Mouse (Mus musculus): Measurements from ENCODE around the gene Calr3. TPM values are rescaled to one million over a fixed set of nuclear protein-coding genes. Genes with fewer than 3 reads are reported as not detected.

Calr3 gene
- total and polyA plus RNA-seq, 3 experiments: 0.08 to 3.6 (median 0.87) TPM

- ATAC-seq (ENCODE audit: extremely low read depth, insufficient number of reproducible peaks, low FRiP score, poor library complexity, severe bottlenecking) (no peak), DNase-seq (ENCODE audit: low spot score) (no peak)
- H3K36me3 ChIP-seq (replicated peaks): peaks cover 97% of the 10 kb centered on the region
- TF ChIP-seq GATA1 (IDR thresholded peaks at IDR 0.05; ENCODE audit: borderline replicate concordance, low read length) (no peak), CTCF (IDR thresholded peaks at IDR 0.05; ENCODE audit: low read depth, low read length) (no peak), TAL1 (conservative IDR thresholded peaks at IDR 0.05; ENCODE audit: low read depth, low read length) (no peak), POLR2AphosphoS5 (IDR thresholded peaks at IDR 0.05; ENCODE audit: insufficient replicate concordance, low read depth, low read length) (no peak)
- H3K4me3 ChIP-seq (ENCODE audit: low read depth, low read length): no peak overlapping the region
- 0 out of 2 replicates have a peak, but pooled peaks cover 2% of the 10 kb centered on the region for H3K4me1 ChIP-seq (ENCODE audit: insufficient read depth, low read depth, low read length)
- no peaks in the 10 kb centered on the region for H3K27me3 ChIP-seq (ENCODE audit: insufficient read depth, low read length)
- no peaks in the 10 kb centered on the region for H3K9me3 ChIP-seq (replicated peaks)
Observed at GRCm38 (mm10) chr8:72376900-72377299, 66.8 kb downstream of the Calr3 start.

- H3K4me3 ChIP-seq (ENCODE audit: low read depth, low read length): no peak overlapping the region
- no peak for DNase-seq (ENCODE audit: low spot score)
- H3K4me1 ChIP-seq (ENCODE audit: insufficient read depth, low read depth, low read length): 0 out of 2 replicates have a peak, but pooled peaks cover 2% of the 10 kb centered on the region
- H3K36me3 ChIP-seq (replicated peaks): peaks cover 97% of the 10 kb centered on the region
- H3K27me3 ChIP-seq (ENCODE audit: insufficient read depth, low read length): no peaks in the 10 kb centered on the region
- H3K9me3 ChIP-seq (replicated peaks): no peaks in the 10 kb centered on the region
- TF ChIP-seq TAL1 (conservative IDR thresholded peaks at IDR 0.05; ENCODE audit: low read depth, low read length) (no peak), GATA1 (IDR thresholded peaks at IDR 0.05; ENCODE audit: borderline replicate concordance, low read length) (no peak), POLR2AphosphoS5 (IDR thresholded peaks at IDR 0.05; ENCODE audit: insufficient replicate concordance, low read depth, low read length) (no peak), CTCF (IDR thresholded peaks at IDR 0.05; ENCODE audit: low read depth, low read length) (no peak), GATA2 (IDR thresholded peaks at IDR 0.05; ENCODE audit: borderline replicate concordance, low read depth, low read length) (no peak)
- ATAC-seq (ENCODE audit: extremely low read depth, insufficient number of reproducible peaks, low FRiP score, poor library complexity, severe bottlenecking): no peak
Observed at GRCm38 (mm10) chr8:72376309-72376708, 67.4 kb downstream of the Calr3 start.

GRCm38 (mm10) chr8:72375161-72375560 is 68.5 kb downstream of the Calr3 start:
- no peaks in the 10 kb centered on the region for H3K27me3 ChIP-seq (ENCODE audit: insufficient read depth, low read length)
- DNase-seq (ENCODE audit: low spot score): no peak
- 0 out of 2 replicates have a peak, but pooled peaks cover 2% of the 10 kb centered on the region for H3K4me1 ChIP-seq (ENCODE audit: insufficient read depth, low read depth, low read length)
- peaks cover 95% of the 10 kb centered on the region for H3K36me3 ChIP-seq (replicated peaks)
- H3K9me3 ChIP-seq (replicated peaks): no peaks in the 10 kb centered on the region
- no peak for ATAC-seq (ENCODE audit: extremely low read depth, insufficient number of reproducible peaks, low FRiP score, poor library complexity, severe bottlenecking)
- no peak overlapping the region for H3K4me3 ChIP-seq (ENCODE audit: low read depth, low read length)
- TF ChIP-seq CTCF (IDR thresholded peaks at IDR 0.05; ENCODE audit: low read depth, low read length): no peak

Other genes with a start within 250 kb of the Calr3 start
- gene Cib3, start 231.0 kb downstream of the Calr3 start, total RNA-seq (2014; fragmentation: Nextera tagmentation): not detected in 2 replicates
- gene Cib3, start 231.0 kb downstream of the Calr3 start, total RNA-seq (2017): 0.23 TPM in 1 of 2 replicates, not detected in the other
- not detected in 2 replicates for gene Cib3, start 231.0 kb downstream of the Calr3 start, polyA plus RNA-seq (2012)
- not detected in 2 replicates for gene Gm11034, start 230.2 kb downstream of the Calr3 start, total RNA-seq (2014; fragmentation: Nextera tagmentation)
- not detected in 2 replicates for gene Gm11034, start 230.2 kb downstream of the Calr3 start, total RNA-seq (2017)
- not detected in 2 replicates for gene Gm11034, start 230.2 kb downstream of the Calr3 start, polyA plus RNA-seq (2012)
- gene Fam32a, start 224.1 kb downstream of the Calr3 start, total RNA-seq (2014; fragmentation: Nextera tagmentation): 17.1 and 20.7 TPM in 2 replicates
- gene Fam32a, start 224.1 kb downstream of the Calr3 start, total RNA-seq (2017): 32.7 and 34.8 TPM in 2 replicates
- gene Fam32a, start 224.1 kb downstream of the Calr3 start, polyA plus RNA-seq (2012): 49.4 and 50.9 TPM in 2 replicates
- 49.8 and 62.7 TPM in 2 replicates for gene Ap1m1, start 203.9 kb downstream of the Calr3 start, total RNA-seq (2014; fragmentation: Nextera tagmentation)
- gene Ap1m1, start 203.9 kb downstream of the Calr3 start, total RNA-seq (2017): 35.0 and 39.4 TPM in 2 replicates
- gene Ap1m1, start 203.9 kb downstream of the Calr3 start, polyA plus RNA-seq (2012): 93.8 and 98.3 TPM in 2 replicates
- 66.3 and 84.2 TPM in 2 replicates for gene Gm10282, start 138.6 kb downstream of the Calr3 start, total RNA-seq (2014; fragmentation: Nextera tagmentation)
- gene Gm10282, start 138.6 kb downstream of the Calr3 start, total RNA-seq (2017): 80.3 and 87.9 TPM in 2 replicates
- gene Gm10282, start 138.6 kb downstream of the Calr3 start, polyA plus RNA-seq (2012): 164 and 205 TPM in 2 replicates
- gene Klf2, start 124.8 kb downstream of the Calr3 start, total RNA-seq (2014; fragmentation: Nextera tagmentation): not detected in 2 replicates
- gene Klf2, start 124.8 kb downstream of the Calr3 start, total RNA-seq (2017): 0.11 and 0.12 TPM in 2 replicates
- 1.1 and 1.9 TPM in 2 replicates for gene Klf2, start 124.8 kb downstream of the Calr3 start, polyA plus RNA-seq (2012)
- gene Eps15l1, start 22.4 kb downstream of the Calr3 start, total RNA-seq (2014; fragmentation: Nextera tagmentation): 95.7 and 110 TPM in 2 replicates
- gene Eps15l1, start 22.4 kb downstream of the Calr3 start, total RNA-seq (2017): 31.9 and 37.2 TPM in 2 replicates
- gene Eps15l1, start 22.4 kb downstream of the Calr3 start, polyA plus RNA-seq (2012): 10.8 and 16.7 TPM in 2 replicates
- gene 1700030K09Rik, start within 50 bp of the Calr3 start, total RNA-seq (2014; fragmentation: Nextera tagmentation): 10.8 and 17.2 TPM in 2 replicates
- gene 1700030K09Rik, start within 50 bp of the Calr3 start, total RNA-seq (2017): 7.3 and 9.0 TPM in 2 replicates
- 3.9 and 5.0 TPM in 2 replicates for gene 1700030K09Rik, start within 50 bp of the Calr3 start, polyA plus RNA-seq (2012)
- gene Cherp, start 31.4 kb upstream of the Calr3 start, total RNA-seq (2014; fragmentation: Nextera tagmentation): 142 and 187 TPM in 2 replicates
- gene Cherp, start 31.4 kb upstream of the Calr3 start, total RNA-seq (2017): 11.0 and 16.2 TPM in 2 replicates
- 303 and 317 TPM in 2 replicates for gene Cherp, start 31.4 kb upstream of the Calr3 start, polyA plus RNA-seq (2012)
- 22.4 and 40.9 TPM in 2 replicates for gene Slc35e1, start 48.7 kb upstream of the Calr3 start, total RNA-seq (2014; fragmentation: Nextera tagmentation)
- gene Slc35e1, start 48.7 kb upstream of the Calr3 start, total RNA-seq (2017): 22.7 and 24.5 TPM in 2 replicates
- 7.9 and 9.0 TPM in 2 replicates for gene Slc35e1, start 48.7 kb upstream of the Calr3 start, polyA plus RNA-seq (2012)
- gene Med26, start 104.4 kb upstream of the Calr3 start, total RNA-seq (2014; fragmentation: Nextera tagmentation): 14.8 and 17.9 TPM in 2 replicates
- 6.9 and 7.6 TPM in 2 replicates for gene Med26, start 104.4 kb upstream of the Calr3 start, total RNA-seq (2017)
- gene Med26, start 104.4 kb upstream of the Calr3 start, polyA plus RNA-seq (2012): 43.8 and 61.3 TPM in 2 replicates
- 26.8 and 36.6 TPM in 2 replicates for gene Smim7, start 127.2 kb upstream of the Calr3 start, total RNA-seq (2014; fragmentation: Nextera tagmentation)
- 30.6 and 32.9 TPM in 2 replicates for gene Smim7, start 127.2 kb upstream of the Calr3 start, total RNA-seq (2017)
- 14.3 and 15.8 TPM in 2 replicates for gene Smim7, start 127.2 kb upstream of the Calr3 start, polyA plus RNA-seq (2012)
- gene Tmem38a, start 128.2 kb upstream of the Calr3 start, total RNA-seq (2014; fragmentation: Nextera tagmentation): 3.3 and 3.5 TPM in 2 replicates
- 1.6 and 2.6 TPM in 2 replicates for gene Tmem38a, start 128.2 kb upstream of the Calr3 start, total RNA-seq (2017)
- gene Tmem38a, start 128.2 kb upstream of the Calr3 start, polyA plus RNA-seq (2012): 2.8 and 3.1 TPM in 2 replicates
- gene Nwd1, start 202.8 kb upstream of the Calr3 start, total RNA-seq (2014; fragmentation: Nextera tagmentation): not detected in 2 replicates
- 0.06 and 0.16 TPM in 2 replicates for gene Nwd1, start 202.8 kb upstream of the Calr3 start, total RNA-seq (2017)
- gene Nwd1, start 202.8 kb upstream of the Calr3 start, polyA plus RNA-seq (2012): 0.05 TPM in 1 of 2 replicates, not detected in the other

Data from G1E (cell line).